In the genomic region with DNA sequence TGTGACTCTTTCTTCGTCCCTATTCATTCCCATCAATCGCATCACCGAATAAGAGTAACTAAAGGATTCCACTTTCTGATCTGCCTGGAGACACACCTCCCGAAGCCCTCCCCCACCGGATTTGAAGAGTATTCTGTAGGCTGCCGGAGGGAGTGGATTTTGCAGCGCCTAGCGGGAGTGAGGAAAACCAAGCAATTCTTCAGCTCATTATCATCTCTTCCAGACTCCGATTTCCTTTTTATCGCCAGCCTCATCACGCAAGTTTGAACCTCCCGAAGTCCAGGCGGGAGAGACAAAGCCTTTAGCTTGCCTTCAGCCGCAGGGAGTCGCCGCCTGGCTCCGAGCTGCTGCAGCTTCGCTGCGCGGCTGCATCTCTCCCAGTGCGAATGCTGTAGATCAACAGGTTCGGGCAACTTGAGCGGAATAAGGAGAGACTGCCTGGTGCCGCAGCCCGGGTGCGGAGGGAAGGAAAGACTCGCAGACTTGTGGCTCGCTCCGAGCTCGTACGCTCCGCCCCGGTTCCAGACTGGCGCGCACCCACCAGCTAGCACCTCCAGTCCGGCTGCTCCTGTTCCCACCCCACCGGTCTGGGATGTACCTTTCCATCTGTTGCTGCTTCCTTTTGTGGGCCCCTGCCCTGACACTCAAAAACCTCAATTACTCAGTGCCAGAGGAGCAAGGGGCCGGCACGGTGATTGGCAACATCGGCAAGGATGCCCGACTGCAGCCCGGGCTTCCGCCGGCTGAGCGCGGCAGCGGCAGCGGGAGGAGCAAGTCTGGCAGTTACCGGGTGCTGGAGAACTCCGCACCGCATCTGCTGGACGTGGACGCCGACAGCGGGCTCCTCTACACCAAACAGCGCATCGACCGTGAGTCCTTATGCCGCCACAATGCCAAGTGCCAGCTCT, we compare ENCODE assay signal across 8 mouse cellular contexts. TPM values are rescaled to one million over a fixed set of nuclear protein-coding genes. Genes with fewer than 3 reads are reported as not detected.
DNase-seq lines count a peak whose midpoint lies in the region; ATAC-seq lines count a peak whose summit lies in the region.

No protein-coding gene starts in this region.

- no peaks in the 10 kb centered on the region for H3K4me1 ChIP-seq in brown adipose tissue, adult 24 weeks (ENCODE audit: control insufficient read depth, insufficient read depth, insufficient read length, low read length)
- H3K4me1 ChIP-seq in hindbrain, embryonic 12.5 days = peaks cover 16% of the 10 kb centered on the region
- H3K4me1 ChIP-seq in stomach, embryonic 14.5 days (ENCODE audit: control insufficient read depth, insufficient read depth, low read length) = peaks cover 2% of the 10 kb centered on the region; the same call in 1 of the 2 replicates

- DNase-seq in ZHBTc4 (ENCODE audit: low read depth, low spot score) = peak; percentile 40
- DNase-seq in layer of hippocampus, postnatal 14 days (ENCODE audit: low spot score in 2 of 2) = peak; percentile 49 to 64
- peak; percentile 32 to 39 for DNase-seq in lung, postnatal 4 days

- no peak overlapping the region for H3K27ac ChIP-seq in brown adipose tissue, adult 24 weeks (replicated peaks; ENCODE audit: low read depth, low read length)
- H3K27ac ChIP-seq in hindbrain, embryonic 12.5 days = peak overlapping the region; percentile 23; the same call in 1 of the 2 replicates
- peak overlapping the region; percentile 15; the same call in 1 of the 2 replicates for H3K27ac ChIP-seq in stomach, embryonic 14.5 days (ENCODE audit: low read length)

- peak; percentile 5; the same call in 1 of the 2 replicates for ATAC-seq in frontal cortex, adult (ENCODE audit: low TSS enrichment)
- ATAC-seq in hindbrain, embryonic 12.5 days (ENCODE audit: low FRiP score) = 0 out of 2 replicates have a peak, but pooled peaks have one; percentile 3
- no peak for ATAC-seq in stomach, embryonic 14.5 days (ENCODE audit: insufficient number of reproducible peaks, insufficient read depth, low FRiP score, low read depth)
- no peak for ATAC-seq in activated CD4-positive, CD25-positive, alpha-beta regulatory T cell, adult 4 months

- under 1% methylated on average over 57 of the region's 59 CpGs for WGBS in hindbrain, embryonic 12.5 days
- under 1% methylated on average over 59 of the region's 59 CpGs for WGBS in stomach, embryonic 14.5 days

- H3K9me3 ChIP-seq in hindbrain, embryonic 12.5 days (replicated peaks) = no peaks in the 10 kb centered on the region
- no peaks in the 10 kb centered on the region for H3K9me3 ChIP-seq in stomach, embryonic 14.5 days (ENCODE audit: control insufficient read depth, low read depth, low read length)

- H3K27me3 ChIP-seq in hindbrain, embryonic 12.5 days = peaks cover 24% of the 10 kb centered on the region
- peaks cover 17% of the 10 kb centered on the region; the same call in 1 of the 2 replicates for H3K27me3 ChIP-seq in stomach, embryonic 14.5 days (ENCODE audit: control insufficient read depth, insufficient read depth, low read length)

- no peaks in the 10 kb centered on the region for H3K36me3 ChIP-seq in hindbrain, embryonic 12.5 days
- no peaks in the 10 kb centered on the region for H3K36me3 ChIP-seq in stomach, embryonic 14.5 days (ENCODE audit: control insufficient read depth, insufficient read depth, low read length)

- peak overlapping the region; percentile 65 for H3K9ac ChIP-seq in hindbrain, embryonic 12.5 days
- peak overlapping the region; percentile 42 for H3K9ac ChIP-seq in stomach, embryonic 14.5 days (replicated peaks; ENCODE audit: low read depth, low read length)

- peak overlapping the region; percentile 78 for H3K4me3 ChIP-seq in brown adipose tissue, adult 24 weeks (ENCODE audit: insufficient read depth, low read depth, low read length)
- H3K4me3 ChIP-seq in hindbrain, embryonic 12.5 days = peak overlapping the region; percentile 59
- peak overlapping the region; percentile 54 for H3K4me3 ChIP-seq in stomach, embryonic 14.5 days (ENCODE audit: low read depth, low read length)

- H3K4me2 ChIP-seq in hindbrain, embryonic 12.5 days (replicated peaks) = peak overlapping the region; percentile 95
- peak overlapping the region; percentile 83 for H3K4me2 ChIP-seq in stomach, embryonic 14.5 days (replicated peaks; ENCODE audit: low read depth, low read length)

RNA-seq across cellular contexts. Expression of a gene that starts 2.4 kb away (rescaled TPM):
- 0.42 and 0.48 TPM in 2 replicates for polyA plus RNA-seq in brown adipose tissue, adult 24 weeks (2012; ENCODE audit: insufficient read depth, insufficient read length, missing spikeins)
- 11.1 and 11.2 TPM in 2 replicates for polyA plus RNA-seq in hindbrain, embryonic 12.5 days (2016; fragmentation: Nextera tagmentation; extraction: Ambion mirVana)
- total RNA-seq in layer of hippocampus, postnatal 14 days (2021) = 10 to 100 TPM; 40.8 to 42.5 TPM
- 9.8 and 10.1 TPM in 2 replicates for polyA plus RNA-seq in stomach, embryonic 14.5 days (2014; fragmentation: Nextera tagmentation; extraction: Ambion mirVana)
- under 1 TPM; 0.04 to 0.36 TPM for polyA plus RNA-seq in activated CD4-positive, CD25-positive, alpha-beta regulatory T cell, adult 4 months (2017; shearing (Covaris generic))

Comparison
In these comparisons a context has a peak if more than half of its experiments do, and no peak if none do; other contexts are left out.
1. ATAC-seq: peak in frontal cortex, adult (single experiment) and hindbrain, embryonic 12.5 days (single experiment); none in stomach, embryonic 14.5 days (single experiment) and activated CD4-positive, CD25-positive, alpha-beta regulatory T cell, adult 4 months (single experiment).
2. Peak in every context shown above with its lines, with median percentiles within 50 percentile points of each other: DNase-seq and H3K4me3 ChIP-seq.